Mouse (Mus musculus): ENCODE measurements around the gene Cela1.

- TF ChIP-seq CTCF (IDR thresholded peaks at IDR 0.05; ENCODE audit: control insufficient read depth, insufficient read depth, insufficient read length): no peak
- TF ChIP-seq MAX (IDR thresholded peaks at IDR 0.05): no peak
- no peak for TF ChIP-seq MYOD1 (IDR thresholded peaks at IDR 0.05; ENCODE audit: control insufficient read depth, insufficient read length, low read depth)
- TF ChIP-seq USF1 (IDR thresholded peaks at IDR 0.05; ENCODE audit: low read depth): no peak
- TF ChIP-seq MYOG (IDR thresholded peaks at IDR 0.05; ENCODE audit: control insufficient read depth, extremely low read depth, insufficient read length): no peak
- TF ChIP-seq FOSL1 (IDR thresholded peaks at IDR 0.05; ENCODE audit: insufficient read depth, low read length, poor library complexity, severe bottlenecking): no peak
These were observed 4.3 kb upstream of the Cela1 start for GRCm38 (mm10) chr15:100691990-100692389.

Data from C2C12 (cell line).